Mouse (Mus musculus) embryonic stem cell, embryonic (primary cell): Measurements from ENCODE around the gene Timm29.

Source experiments
- CTCF ChIA-PET, 4 experiments: fragments of 300-600 bp in 2 of 4; fragments of 350-600 bp in 2 of 4; sonication (Branson Sonifier 250); formaldehyde crosslinking; loops; one replicate each; lab custom pipeline; 2022; ENCODE audit warnings: inconsistent platforms in 2 of 4; lab: Charles Lee
- POLR2A ChIA-PET, 4 experiments: fragments of 300-600 bp in 2 of 4; fragments of 350-600 bp in 2 of 4; sonication (Branson Sonifier 250); formaldehyde crosslinking; loops; one replicate each; lab custom pipeline; 2022; ENCODE audit warnings: antibody characterized with exemption in 4 of 4, inconsistent platforms in 1 of 4; lab: Charles Lee

Timm29 gene

DNA sequence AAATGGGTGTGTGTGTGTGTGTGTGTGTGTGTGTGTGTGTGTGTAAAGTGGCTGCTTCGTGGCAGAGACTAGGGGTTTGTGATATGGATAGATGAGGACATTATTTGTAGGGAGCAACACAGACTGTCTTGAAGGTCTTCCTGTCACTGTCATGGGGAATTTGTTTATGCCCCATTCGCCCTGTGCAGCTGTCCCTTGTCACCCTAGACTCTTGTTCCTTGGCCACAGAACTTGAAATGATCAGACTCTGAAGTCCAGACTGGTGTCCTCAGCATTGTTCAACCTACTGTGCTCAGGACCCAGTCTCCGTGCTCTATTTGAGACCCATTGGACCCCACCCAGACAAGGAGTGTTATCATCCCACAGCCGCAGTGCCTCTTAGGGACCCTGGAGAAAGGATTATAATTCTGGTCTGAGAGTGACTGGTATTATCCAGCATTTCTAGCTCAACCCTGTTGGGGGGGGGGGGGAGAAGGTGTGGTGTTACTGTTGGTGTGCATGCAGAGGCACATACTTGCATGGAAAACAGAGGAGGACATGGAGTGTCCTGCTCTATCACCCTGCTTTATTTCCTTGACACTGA lies 27.4 kb upstream of the Timm29 start:
- POLR2A ChIA-PET: interaction anchor here in 3 of 4 experiments (0.6 to 4.5 kb wide), 13 partner anchors 7 to 79 kb away, joined by 3 to 20 read pairs (median 4); no protein-coding TSS in a partner anchor
- CTCF ChIA-PET: interaction anchor here (0.5 to 1.1 kb wide), 6 partner anchors 19 to 408 kb away, joined by 3 to 5 read pairs (median 4); partner anchors contain the start of gene Carm1 (in 1 of the 4)

DNA sequence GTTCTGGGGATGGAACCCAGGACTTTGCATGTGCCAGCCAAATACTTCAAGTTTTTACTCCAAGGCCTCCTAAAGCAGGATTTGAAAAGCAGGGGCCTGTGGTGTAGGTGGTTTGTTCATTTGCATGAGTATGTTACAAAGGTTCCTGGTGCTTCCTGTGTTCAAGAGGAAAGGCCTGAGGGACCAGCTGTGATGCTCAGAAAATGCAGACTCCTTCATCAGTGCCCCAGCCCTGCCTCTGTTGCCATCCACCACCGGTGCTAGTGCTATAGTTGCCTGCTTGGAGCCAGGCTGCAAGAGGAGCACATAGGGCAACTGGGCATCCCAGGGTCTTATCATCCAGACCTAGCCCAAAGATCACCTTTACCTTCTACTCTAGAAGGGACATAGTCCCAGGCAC lies 26.0 kb upstream of the Timm29 start:
- ChIA-PET POLR2A (interaction anchor here (0.6 to 4.5 kb wide), 14 partner anchors 8 to 373 kb away, joined by 3 to 20 read pairs (median 5); partner anchors contain the start of gene Carm1 (in 1 of the 4)), CTCF (interaction anchor here in 2 of 4 experiments (0.5 kb wide), 2 partner anchors 22 to 509 kb away, joined by 3 to 5 read pairs; no protein-coding TSS in a partner anchor)

DNA sequence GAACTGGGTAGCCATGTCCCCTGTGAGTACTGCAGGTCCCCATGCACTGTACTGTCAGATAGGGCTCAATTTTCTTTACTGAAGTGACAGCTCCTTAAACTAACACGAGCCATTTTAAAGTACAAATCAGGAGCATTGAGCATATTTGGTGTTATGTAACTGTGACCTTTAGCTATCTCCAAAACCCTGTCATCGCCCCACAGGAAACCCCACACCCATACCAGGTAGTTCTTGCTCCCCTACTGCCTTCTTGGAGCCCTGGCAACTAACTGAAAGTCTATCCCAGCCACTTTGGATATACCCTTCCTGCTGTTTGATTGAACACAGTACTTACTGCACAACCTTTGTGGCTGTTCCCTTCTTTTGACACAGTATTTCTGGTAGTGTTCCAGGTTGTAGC lies 25.5 kb upstream of the Timm29 start:
- POLR2A ChIA-PET: interaction anchor here (0.6 to 4.5 kb wide), 14 partner anchors 9 to 374 kb away, joined by 3 to 20 read pairs (median 4); no protein-coding TSS in a partner anchor
- CTCF ChIA-PET: interaction anchor here in 2 of 4 experiments (0.5 kb wide), 2 partner anchors 23 to 508 kb away, joined by 3 to 5 read pairs; no protein-coding TSS in a partner anchor

DNA sequence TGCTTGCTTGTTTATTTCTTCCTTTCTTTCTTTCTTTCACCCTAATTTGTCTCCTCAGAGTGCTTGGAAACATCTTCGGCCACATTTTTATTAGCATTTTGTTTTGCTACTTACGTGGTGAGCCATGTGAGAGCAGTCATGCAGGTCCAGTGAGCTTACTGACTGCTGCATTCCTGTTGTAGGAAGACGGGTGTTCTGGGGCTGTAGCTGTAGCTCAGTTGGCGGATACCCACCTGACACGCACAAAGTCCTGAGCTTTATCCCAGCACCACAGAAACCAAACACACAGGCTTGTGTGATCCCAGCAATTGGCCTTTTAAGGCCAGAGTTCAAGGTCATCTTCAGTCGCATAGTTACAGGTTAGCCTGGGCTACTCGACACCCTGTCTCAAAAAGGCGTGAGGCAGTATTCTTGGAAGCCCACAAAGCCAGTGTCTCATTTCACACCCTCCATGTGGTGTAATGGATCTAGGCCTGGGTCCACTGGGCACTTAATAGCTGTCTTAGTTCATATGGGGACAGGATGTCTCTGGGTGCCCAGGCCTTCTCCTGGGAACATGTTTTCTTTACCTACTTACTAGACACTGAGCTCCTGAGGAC lies 23.8 kb upstream of the Timm29 start:
- ChIA-PET POLR2A (interaction anchor here in 2 of 4 experiments (0.6 to 4.5 kb wide), 14 partner anchors 8 to 554 kb away, joined by 3 to 20 read pairs (median 6); partner anchors contain the start of genes Carm1 (in 1 of the 2) and Timm29 (in 1 of the 2)), CTCF (interaction anchor here in 1 of 4 experiments (0.6 kb wide), 1 partner anchor 80 kb away, joined by 4 read pairs; no protein-coding TSS in a partner anchor)

DNA sequence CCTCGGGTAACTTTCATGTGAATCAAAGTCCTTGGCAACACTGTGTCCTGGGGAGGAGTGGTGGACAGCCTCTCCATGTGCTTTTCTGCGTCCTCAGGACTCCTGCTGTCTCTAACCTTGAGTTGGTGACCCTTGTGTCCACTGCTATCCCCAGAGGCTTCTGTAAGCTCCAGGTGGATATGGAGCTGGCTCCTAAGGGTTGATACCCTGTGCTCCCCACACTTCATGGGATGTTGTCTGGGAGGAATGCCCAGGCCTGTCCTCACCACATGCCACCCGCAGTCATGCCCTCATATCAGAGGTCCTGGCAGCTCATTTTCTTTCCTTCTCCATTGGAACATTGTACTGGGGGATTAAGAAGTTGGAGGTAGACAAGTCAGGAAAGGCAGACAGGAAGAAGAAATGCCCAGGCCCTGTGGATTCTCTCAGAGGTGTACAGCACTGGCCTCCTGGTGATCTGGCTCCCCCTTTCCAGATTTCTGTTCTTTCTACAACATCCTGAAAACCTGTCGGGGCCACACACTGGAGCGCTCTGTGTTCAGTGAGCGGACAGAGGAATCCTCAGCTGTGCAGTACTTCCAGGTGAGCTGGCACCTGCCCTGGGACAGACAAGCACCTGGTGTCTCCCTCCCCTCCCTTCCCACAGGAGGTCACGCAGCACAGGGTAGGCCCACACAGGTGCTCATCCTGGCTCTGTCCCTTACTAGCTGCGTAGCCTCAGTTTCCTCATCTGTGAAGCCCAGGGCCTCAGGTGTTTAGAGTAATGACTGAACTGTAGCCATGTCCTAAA lies 18.3 kb upstream of the Timm29 start:
- POLR2A ChIA-PET: interaction anchor here in 2 of 4 experiments (0.6 to 4.4 kb wide), 15 partner anchors 11 to 386 kb away, joined by 3 to 31 read pairs (median 4); partner anchors contain the start of genes Carm1 (in 2 of the 2), Timm29 (in 1 of the 2) and Yipf2 (in 1 of the 2)
- CTCF ChIA-PET: interaction anchor here in 2 of 4 experiments (0.7 to 1.6 kb wide), 2 partner anchors 24 to 28 kb away, joined by 3 to 4 read pairs; no protein-coding TSS in a partner anchor

DNA sequence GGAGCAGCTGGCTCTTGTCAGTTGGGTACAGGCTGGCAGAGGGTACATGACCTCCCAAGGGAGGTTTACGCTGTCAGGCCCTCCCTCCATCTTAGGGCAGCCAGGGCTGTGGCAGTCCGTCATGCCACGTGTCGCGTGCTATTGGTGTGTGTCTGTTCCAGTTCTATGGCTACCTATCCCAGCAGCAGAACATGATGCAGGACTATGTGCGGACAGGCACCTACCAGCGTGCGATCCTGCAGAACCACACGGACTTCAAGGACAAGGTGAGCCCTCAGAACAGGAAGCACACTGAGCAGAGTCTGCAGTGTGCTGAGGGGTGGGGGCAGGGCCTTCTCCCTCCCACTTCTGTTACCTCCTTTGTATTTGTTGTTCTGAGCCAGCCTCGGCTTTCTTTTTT lies 17.3 kb upstream of the Timm29 start:
- CTCF ChIA-PET: interaction anchor here in 3 of 4 experiments (0.5 to 0.7 kb wide), 3 partner anchors 18 to 545 kb away, joined by 3 read pairs; no protein-coding TSS in a partner anchor
- POLR2A ChIA-PET: interaction anchor here in 2 of 4 experiments (0.7 to 3.1 kb wide), 15 partner anchors 10 to 160 kb away, joined by 3 to 8 read pairs (median 4); partner anchors contain the start of genes Carm1 (in 1 of the 2), Timm29 (in 1 of the 2) and Yipf2 (in 1 of the 2)

DNA sequence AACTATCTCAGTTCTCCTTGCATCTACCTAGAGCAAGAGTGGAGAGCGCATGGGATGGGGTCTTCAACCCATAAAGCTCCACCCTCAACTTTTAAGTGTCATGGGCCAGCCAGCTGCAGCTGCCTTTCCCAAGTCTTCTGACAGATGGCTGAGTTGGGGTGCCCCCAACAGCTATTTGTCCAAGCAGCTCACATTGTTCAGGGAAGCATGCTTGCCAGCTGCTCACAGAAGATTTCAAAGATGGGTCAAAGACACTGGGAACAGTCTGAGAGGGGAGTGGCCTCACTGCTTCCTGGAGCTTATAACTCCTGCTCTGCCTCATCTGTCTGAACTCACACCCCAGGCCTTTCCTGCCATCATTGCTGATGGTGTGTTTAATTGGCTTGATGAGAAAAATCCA lies 16.2 kb upstream of the Timm29 start:
- ChIA-PET CTCF (interaction anchor here in 3 of 4 experiments (0.7 to 1.3 kb wide), 3 partner anchors 14 to 26 kb away, joined by 3 to 6 read pairs (median 3); no protein-coding TSS in a partner anchor), POLR2A (interaction anchor here in 2 of 4 experiments (0.6 to 3.2 kb wide), 10 partner anchors 9 to 51 kb away, joined by 3 to 19 read pairs (median 5); partner anchors contain the start of genes Carm1 (in 1 of the 2), Timm29 (in 1 of the 2) and Yipf2 (in 1 of the 2))

DNA sequence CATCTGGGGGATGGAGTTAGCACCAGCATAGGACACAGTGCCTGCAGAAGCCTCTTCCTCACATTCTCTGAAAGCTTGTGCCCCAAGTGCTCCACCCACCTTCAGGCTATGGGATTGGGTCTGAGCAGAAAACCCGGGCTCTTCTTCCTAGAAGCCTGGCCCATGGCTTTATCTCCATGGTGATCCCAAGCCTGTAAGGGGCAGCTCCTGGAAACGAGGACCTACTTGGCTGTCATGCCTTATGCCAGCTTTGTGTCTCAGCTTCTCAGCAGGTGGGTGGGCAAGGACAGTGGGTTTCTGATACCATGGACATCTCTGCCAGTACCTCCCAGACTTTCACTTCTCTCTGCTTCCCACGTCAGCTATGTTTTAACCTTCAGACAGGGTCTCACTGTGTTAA lies 14.3 kb upstream of the Timm29 start:
- POLR2A ChIA-PET: interaction anchor here in 2 of 4 experiments (0.8 to 3.2 kb wide), 10 partner anchors 9 to 32 kb away, joined by 3 to 19 read pairs (median 3); no protein-coding TSS in a partner anchor
- CTCF ChIA-PET: interaction anchor here in 3 of 4 experiments (0.5 to 0.7 kb wide), 3 partner anchors 20 to 417 kb away, joined by 3 to 7 read pairs (median 6); no protein-coding TSS in a partner anchor

DNA sequence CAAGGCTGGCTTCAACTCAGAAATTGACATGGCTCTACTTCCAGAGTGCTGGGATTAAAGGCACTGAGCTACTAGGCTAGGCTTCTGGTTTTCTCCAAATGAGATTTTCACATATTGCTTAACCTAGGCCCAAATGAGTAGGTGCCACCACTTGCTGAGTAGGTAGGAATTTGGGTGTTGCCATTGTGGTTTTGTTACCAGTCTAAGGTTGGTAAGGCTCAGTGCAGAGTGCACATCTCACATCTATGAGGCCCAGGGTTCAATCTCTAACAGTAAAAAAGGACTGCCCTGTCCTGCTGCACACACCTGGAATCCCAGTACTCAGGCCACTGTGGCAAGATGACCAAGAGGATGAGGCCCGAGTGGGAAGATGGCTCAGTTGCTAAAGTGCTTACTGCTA lies 7.1 kb upstream of the Timm29 start:
- POLR2A ChIA-PET: interaction anchor here in 1 of 4 experiments (0.9 to 2.7 kb wide), 3 partner anchors 9 to 13 kb away, joined by 4 to 7 read pairs (median 6); no protein-coding TSS in a partner anchor
- CTCF ChIA-PET: no interaction called here

DNA sequence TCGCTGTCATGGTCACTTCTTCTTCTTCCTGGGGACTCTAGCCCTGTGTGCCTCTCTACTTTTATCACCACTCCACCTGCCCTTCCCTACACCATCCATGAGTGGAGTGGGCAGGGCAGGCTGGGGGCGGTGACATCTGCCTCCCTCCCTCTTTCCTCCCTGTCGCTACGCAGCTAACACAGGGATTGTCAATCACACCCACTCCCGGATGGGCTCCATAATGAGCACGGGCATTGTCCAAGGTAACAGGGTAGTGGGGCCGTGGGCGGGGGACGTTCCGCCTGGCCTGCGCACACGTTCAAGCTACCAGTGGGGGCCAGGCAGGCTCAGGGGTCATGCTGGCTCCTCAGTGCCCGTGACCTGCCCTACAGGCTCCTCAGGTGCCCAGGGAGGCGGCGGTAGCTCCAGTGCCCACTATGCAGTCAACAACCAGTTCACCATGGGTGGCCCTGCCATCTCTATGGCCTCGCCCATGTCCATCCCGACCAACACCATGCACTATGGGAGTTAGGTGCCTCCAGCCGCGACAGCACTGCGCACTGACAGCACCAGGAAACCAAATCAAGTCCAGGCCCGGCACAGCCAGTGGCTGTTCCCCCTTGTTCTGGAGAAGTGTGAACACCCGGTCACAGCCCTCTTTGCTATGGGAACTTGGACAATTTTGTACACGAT lies 4.7 kb upstream of the Timm29 start:
- CTCF ChIA-PET: interaction anchor here in 2 of 4 experiments (0.6 to 1.4 kb wide), 3 partner anchors 11 to 49 kb away, joined by 3 to 4 read pairs (median 3); no protein-coding TSS in a partner anchor
- POLR2A ChIA-PET: interaction anchor here in 2 of 4 experiments (0.9 to 2.8 kb wide), 5 partner anchors 10 to 221 kb away, joined by 3 to 8 read pairs (median 3); no protein-coding TSS in a partner anchor

DNA sequence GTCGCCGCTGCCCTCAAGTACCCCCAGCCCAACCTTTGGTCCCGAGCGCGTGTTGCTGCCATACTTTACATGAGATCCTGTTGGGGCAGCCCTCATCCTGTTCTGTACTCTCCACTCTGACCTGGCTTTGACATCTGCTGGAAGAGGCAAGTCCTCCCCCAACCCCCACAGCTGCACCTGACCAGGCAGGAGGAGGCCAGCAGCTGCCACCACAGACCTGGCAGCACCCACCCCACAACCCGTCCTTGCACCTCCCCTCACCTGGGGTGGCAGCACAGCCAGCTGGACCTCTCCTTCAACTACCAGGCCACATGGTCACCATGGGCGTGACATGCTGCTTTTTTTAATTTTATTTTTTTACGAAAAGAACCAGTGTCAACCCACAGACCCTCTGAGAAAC lies 4.2 kb upstream of the Timm29 start:
- CTCF ChIA-PET: interaction anchor here in 2 of 4 experiments (0.6 to 1.4 kb wide), 4 partner anchors 11 to 49 kb away, joined by 3 to 4 read pairs (median 3); no protein-coding TSS in a partner anchor
- POLR2A ChIA-PET: interaction anchor here in 2 of 4 experiments (0.9 to 2.8 kb wide), 7 partner anchors 10 to 222 kb away, joined by 3 to 8 read pairs (median 3); no protein-coding TSS in a partner anchor

DNA sequence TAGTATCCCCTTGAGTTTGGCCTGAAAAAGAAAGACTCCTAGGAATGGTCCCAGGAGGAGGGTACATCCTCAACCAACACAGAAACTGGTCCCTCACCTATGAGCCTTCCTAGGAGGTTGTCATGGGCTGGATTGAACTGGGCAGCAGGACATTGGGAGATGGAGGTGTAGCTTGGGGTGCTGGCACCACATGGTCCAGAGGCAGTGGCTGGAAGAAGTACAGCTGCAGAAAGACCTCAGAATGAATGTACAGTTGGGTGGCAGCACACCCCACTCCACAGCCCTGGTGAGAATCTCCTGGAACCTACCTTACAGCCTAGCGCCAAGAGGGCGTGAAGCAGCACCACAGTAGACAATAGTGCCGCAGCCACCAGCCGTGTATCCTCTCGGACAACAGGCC lies 3.0 kb upstream of the Timm29 start:
- ChIA-PET POLR2A (interaction anchor here in 2 of 4 experiments (0.6 to 2.8 kb wide), 6 partner anchors 13 to 361 kb away, joined by 3 to 8 read pairs (median 3); no protein-coding TSS in a partner anchor), CTCF (interaction anchor here in 2 of 4 experiments (0.5 to 1.1 kb wide), 2 partner anchors 13 to 107 kb away, joined by 3 to 7 read pairs; no protein-coding TSS in a partner anchor)

DNA sequence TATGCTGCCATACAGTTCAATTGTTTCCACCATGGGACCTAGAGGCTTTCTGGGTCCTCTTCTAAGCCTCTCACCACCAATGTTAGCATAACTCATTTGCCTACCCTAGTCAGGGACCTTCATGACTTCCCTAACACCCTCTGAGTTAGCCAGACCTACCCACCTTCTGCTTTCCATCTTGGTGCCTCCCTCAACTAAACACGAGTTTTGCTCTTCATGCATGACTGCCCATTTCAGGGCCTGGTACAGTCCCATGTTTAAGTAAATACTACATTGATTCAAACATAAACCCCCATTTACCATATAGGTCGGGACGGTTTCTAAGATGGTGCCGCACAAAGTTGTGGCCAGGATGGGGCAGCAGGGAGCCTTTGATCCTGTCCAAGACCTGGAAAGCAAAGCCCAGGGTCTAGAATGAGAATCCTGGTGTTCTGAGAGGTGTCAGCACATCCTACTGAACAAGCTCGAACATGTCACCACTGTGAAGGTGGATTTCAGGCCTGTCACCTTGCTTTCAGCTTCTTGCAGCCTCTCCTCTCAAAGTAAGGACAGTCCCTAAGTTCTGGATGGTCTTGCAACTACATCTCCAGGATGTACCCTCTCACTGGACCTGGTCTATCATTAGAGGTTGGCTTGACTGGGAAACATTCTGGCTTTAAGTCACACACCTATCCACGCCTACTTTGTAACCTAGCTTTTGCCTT lies 1.2 kb upstream of the Timm29 start:
- CTCF ChIA-PET: interaction anchor here in 1 of 4 experiments (3.5 kb wide), 1 partner anchor 11 kb away, joined by 17 read pairs; no protein-coding TSS in a partner anchor
- POLR2A ChIA-PET: interaction anchor here in 2 of 4 experiments (0.8 to 4.4 kb wide), 16 partner anchors 9 to 161 kb away, joined by 3 to 33 read pairs (median 7); partner anchors contain the start of genes Carm1 (in 2 of the 2), Ldlr (in 1 of the 2) and Smarca4 (in 1 of the 2)

DNA sequence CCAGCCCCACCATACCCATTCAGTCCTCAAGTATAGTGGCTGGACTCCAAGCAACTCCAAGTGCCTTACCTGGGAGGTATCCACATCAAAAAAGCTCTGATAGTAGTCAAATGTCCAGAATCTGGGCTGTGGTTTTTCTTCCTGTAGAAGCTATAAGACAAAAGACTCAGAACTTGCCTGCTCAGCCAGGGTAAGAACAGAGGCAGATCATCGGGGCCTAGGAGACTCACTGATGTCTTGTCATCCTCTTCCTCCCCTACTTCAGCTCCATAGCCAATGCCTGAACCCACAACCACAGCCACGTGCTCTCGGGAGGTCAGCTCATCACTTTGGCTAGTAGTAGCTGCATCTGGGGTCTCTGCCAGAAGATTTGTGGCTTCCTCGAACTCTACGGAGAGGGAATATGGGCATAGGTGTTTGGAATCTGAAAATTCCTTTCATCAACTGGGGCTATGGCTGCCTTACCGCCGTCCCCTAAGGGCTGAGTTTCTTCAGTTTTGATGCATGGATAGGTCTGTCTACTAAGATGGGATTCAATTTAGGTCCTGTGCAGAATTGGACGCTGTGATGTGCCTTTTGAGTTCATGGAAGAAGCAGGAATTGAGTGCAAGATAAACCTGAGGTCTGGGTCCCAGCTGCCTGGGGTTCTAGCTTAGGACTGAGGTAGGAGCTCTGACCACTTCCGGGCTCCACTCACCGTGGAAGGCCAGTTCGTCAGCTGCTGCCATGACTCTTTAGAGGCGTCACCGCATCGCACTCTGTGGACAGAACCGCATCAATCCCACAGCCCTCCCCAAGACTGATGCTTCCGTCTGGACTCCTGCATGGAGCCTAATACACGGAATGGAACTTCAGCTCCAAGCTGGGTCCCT lies 455 bp upstream of the Timm29 start:
- ChIA-PET POLR2A (interaction anchor here in 3 of 4 experiments (0.8 to 4.4 kb wide), 30 partner anchors 10 to 207 kb away, joined by 3 to 33 read pairs (median 4); partner anchors contain the start of genes Carm1 (in 2 of the 3), Ldlr (in 2 of the 3), Kank2 (in 1 of the 3) and Qtrt1 (in 1 of the 3)), CTCF (interaction anchor here in 3 of 4 experiments (0.6 to 3.5 kb wide), 5 partner anchors 10 to 235 kb away, joined by 3 to 17 read pairs (median 5); no protein-coding TSS in a partner anchor)
